Mouse (Mus musculus) embryo, embryonic 11 days (tissue): ENCODE results near the gene Vars2.

Experiments
- DNase-seq: peaks from one replicate; pipeline ENCODE4 v3.0.0-alpha.2; 2015

The Vars2 gene

GRCm38 (mm10) chr17:35626537-35626936, 40.9 kb downstream of the Vars2 start, which contains the start of gene Gm9573:
Gene Gm9573, minus strand, starts transcription at chr17:35626637.
- no peak for DNase-seq

GRCm38 (mm10) chr17:35617127-35617526, 50.3 kb downstream of the Vars2 start:
- DNase-seq, result no peak
